In genomic region chr14:74848224-74848623, GRCm38 (mm10) we compare ENCODE assay signal across 14 mouse cellular contexts.
DNase-seq lines count a peak whose midpoint lies in the region; ATAC-seq and TF ChIP-seq lines count a peak whose summit lies in the region.
"Had no signal": no experiment of that assay in that cellular context is flagged by ENCODE, and none has a peak within 500 bp of the region (broad histone marks: within the 10 kb centered on the region; RNA-seq: fewer than 3 reads in every experiment).

No protein-coding gene starts in this region.

- no peak overlapping the region for H3K4me3 ChIP-seq in heart, adult 2 months
- H3K4me3 ChIP-seq in kidney, embryonic 14.5 days (ENCODE audit: low read length) = no peak overlapping the region
- H3K4me3 ChIP-seq in spleen, adult 2 months (ENCODE audit: extremely low read depth, insufficient read depth, insufficient read length) = no peak overlapping the region
- H3K4me3 ChIP-seq: hindbrain, embryonic 15.5 days; midbrain, embryonic 12.5 days; stomach, embryonic 15.5 days had no signal

- 88% methylated on average over 5 of the region's 5 CpGs for WGBS in heart, adult 2 months
- 93% methylated on average over 5 of the region's 5 CpGs for WGBS in kidney, embryonic 14.5 days
- 67% methylated on average over 5 of the region's 5 CpGs for WGBS in spleen, adult 2 months

- H3K9ac ChIP-seq in heart, adult 2 months (ENCODE audit: low read depth, low read length) = no peak overlapping the region
- H3K9ac ChIP-seq in kidney, embryonic 14.5 days (ENCODE audit: low read depth, low read length) = no peak overlapping the region
- H3K9ac ChIP-seq: hindbrain, embryonic 15.5 days; midbrain, embryonic 12.5 days; stomach, embryonic 15.5 days had no signal

- no peak overlapping the region for H3K4me2 ChIP-seq in kidney, embryonic 14.5 days (replicated peaks; ENCODE audit: low read depth, low read length)
- H3K4me2 ChIP-seq: hindbrain, embryonic 15.5 days; midbrain, embryonic 12.5 days; stomach, embryonic 15.5 days had no signal

- no peak for TF ChIP-seq EP300 in heart, adult 2 months (IDR thresholded peaks at IDR 0.05; ENCODE audit: insufficient read depth, low read depth, low read length)

- no peaks in the 10 kb centered on the region for H3K79me2 ChIP-seq in heart, adult 2 months (replicated peaks; ENCODE audit: control insufficient read depth, insufficient read depth, low read length)

- no peaks in the 10 kb centered on the region for H3K27me3 ChIP-seq in heart, adult 2 months (ENCODE audit: control insufficient read depth, insufficient read depth, low read length)
- H3K27me3 ChIP-seq in kidney, embryonic 14.5 days (ENCODE audit: control insufficient read depth, insufficient read depth, low read length) = no peaks in the 10 kb centered on the region
- H3K27me3 ChIP-seq in spleen, adult 2 months (ENCODE audit: control insufficient read depth, insufficient read depth, low read length) = no peaks in the 10 kb centered on the region
- H3K27me3 ChIP-seq: hindbrain, embryonic 15.5 days; midbrain, embryonic 12.5 days; stomach, embryonic 15.5 days had no signal

- ATAC-seq in kidney, embryonic 14.5 days (ENCODE audit: low FRiP score, low TSS enrichment) = no peak

- peaks cover 21% of the 10 kb centered on the region for H3K4me1 ChIP-seq in heart, adult 2 months (ENCODE audit: control insufficient read depth, insufficient read depth, low read length)
- H3K4me1 ChIP-seq in kidney, embryonic 14.5 days (ENCODE audit: control insufficient read depth, insufficient read depth, low read length) = peaks cover 47% of the 10 kb centered on the region
- H3K4me1 ChIP-seq in spleen, adult 2 months (ENCODE audit: control insufficient read depth, insufficient read depth, insufficient read length) = peaks cover 22% of the 10 kb centered on the region

- H3K27ac ChIP-seq in heart, adult 2 months = peak overlapping the region; percentile 41
- peak overlapping the region; percentile 37; the same call in 1 of the 2 replicates for H3K27ac ChIP-seq in kidney, embryonic 14.5 days (ENCODE audit: low read depth, low read length)
- peak overlapping the region; percentile 40; the same call in 1 of the 2 replicates for H3K27ac ChIP-seq in spleen, adult 2 months (ENCODE audit: insufficient read depth, low read length)
- H3K27ac ChIP-seq: hindbrain, embryonic 15.5 days; midbrain, embryonic 12.5 days; stomach, embryonic 15.5 days had no signal

- TF ChIP-seq POLR2A in heart, adult 2 months (IDR thresholded peaks at IDR 0.05; ENCODE audit: insufficient read depth, low read depth, low read length) = no peak
- no peak for TF ChIP-seq POLR2A in spleen, adult 2 months (IDR thresholded peaks at IDR 0.05; ENCODE audit: low read depth, low read length)

- intact Hi-C loops in heart, adult 2 months (cut with DNase I) = no loop called here
- intact Hi-C loops in heart, postnatal 14 days (cut with DNase I) = loop anchor here (1.0 kb wide), 1 partner anchor 14 kb away; no protein-coding TSS in a partner anchor

- no peaks in the 10 kb centered on the region for H3K9me3 ChIP-seq in kidney, embryonic 14.5 days (ENCODE audit: control insufficient read depth, low read length)
- H3K9me3 ChIP-seq: hindbrain, embryonic 15.5 days; midbrain, embryonic 12.5 days; stomach, embryonic 15.5 days had no signal

- peaks cover 29% of the 10 kb centered on the region for H3K36me3 ChIP-seq in heart, adult 2 months (ENCODE audit: control insufficient read depth, insufficient read depth, low read length)
- H3K36me3 ChIP-seq in kidney, embryonic 14.5 days (ENCODE audit: control insufficient read depth, insufficient read depth, low read length) = no peaks in the 10 kb centered on the region
- H3K36me3 ChIP-seq in spleen, adult 2 months (ENCODE audit: control insufficient read depth, insufficient read depth, low read length) = no peaks in the 10 kb centered on the region
- H3K36me3 ChIP-seq: hindbrain, embryonic 15.5 days; midbrain, embryonic 12.5 days; stomach, embryonic 15.5 days had no signal

- TF ChIP-seq CTCF in heart, adult 2 months (IDR thresholded peaks at IDR 0.05) = no peak
- TF ChIP-seq CTCF in spleen, adult 2 months (IDR thresholded peaks at IDR 0.05; ENCODE audit: extremely low read depth, insufficient read depth, insufficient read length, insufficient replicate concordance) = no peak

- DNase-seq in heart, adult 2 months = no peak
- DNase-seq in heart, postnatal 14 days = no peak
- DNase-seq in kidney, adult 11 months = no peak
- no peak for DNase-seq in spleen, adult 2 months (ENCODE audit: low read depth in 1 of 2, low spot score in 2 of 2)
- no peak for DNase-seq in spleen, postnatal 36 days (ENCODE audit: low spot score in 2 of 2)
- no peak for DNase-seq in urinary bladder, adult 2 months (ENCODE audit: low spot score)
- DNase-seq in T-cell, adult 2 months (ENCODE audit: low spot score) = no peak
- DNase-seq: cerebellum, postnatal 10 days; layer of hippocampus, postnatal 36 days; left cerebral cortex, postnatal 4 days had no signal
